Mouse (Mus musculus) frontal cortex, postnatal 36 days (tissue): Measurements from ENCODE around the gene Nufip1.

Experiments used
- DNase-seq, 2 experiments: peaks; one replicate each; pipeline ENCODE4 v3.0.0; 2022; ENCODE audit warnings: low spot score in 2 of 2

Nufip1 gene

DNA sequence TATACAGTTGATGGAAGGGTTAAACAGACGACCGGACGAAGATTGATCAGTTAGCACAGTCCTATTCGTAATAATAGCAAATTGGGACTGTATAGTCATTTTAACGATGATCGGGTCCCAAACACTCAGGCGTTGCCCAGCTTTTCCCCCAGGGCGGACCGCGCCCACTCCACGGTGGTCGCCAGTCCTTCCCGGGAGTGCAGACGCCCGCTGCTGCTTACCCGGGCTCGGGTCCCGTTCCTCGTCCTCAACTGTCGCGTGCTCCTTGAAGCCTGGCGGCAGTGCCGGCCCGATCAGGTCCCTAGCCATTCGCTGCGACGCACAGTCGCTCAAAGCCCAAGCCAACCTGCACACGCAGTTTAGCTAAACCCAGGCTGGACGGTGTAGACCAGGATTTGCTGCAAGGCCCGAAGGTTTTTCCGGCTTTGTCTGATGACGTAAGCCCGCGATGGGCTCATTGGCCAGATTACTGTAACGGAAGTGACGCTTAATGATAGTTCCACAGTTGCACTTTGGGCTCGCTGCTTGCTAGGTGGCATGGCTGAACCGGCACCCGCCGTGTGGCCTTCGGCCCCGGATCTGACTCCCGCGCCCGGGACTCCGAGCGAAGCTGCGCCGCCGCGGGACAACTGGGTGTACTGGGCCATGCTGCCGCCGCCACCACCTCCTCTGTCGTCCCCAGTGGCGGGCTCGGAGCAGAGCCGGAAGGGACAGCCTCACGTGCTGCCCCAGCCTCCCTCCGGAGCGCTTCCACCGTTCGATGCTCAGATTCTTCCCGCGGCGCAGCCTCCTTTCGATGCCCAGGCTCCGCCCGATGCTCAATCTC is at the start of gene Nufip1, which contains the start of gene Gpalpp1:
TSS of gene Nufip1 (plus strand) at position 496 of the 826 bp plus-strand sequence.
TSS of gene Gpalpp1 (minus strand) at position 365 of the 826 bp plus-strand sequence.
- DNase-seq = peak; percentile 91 to 96

DNA sequence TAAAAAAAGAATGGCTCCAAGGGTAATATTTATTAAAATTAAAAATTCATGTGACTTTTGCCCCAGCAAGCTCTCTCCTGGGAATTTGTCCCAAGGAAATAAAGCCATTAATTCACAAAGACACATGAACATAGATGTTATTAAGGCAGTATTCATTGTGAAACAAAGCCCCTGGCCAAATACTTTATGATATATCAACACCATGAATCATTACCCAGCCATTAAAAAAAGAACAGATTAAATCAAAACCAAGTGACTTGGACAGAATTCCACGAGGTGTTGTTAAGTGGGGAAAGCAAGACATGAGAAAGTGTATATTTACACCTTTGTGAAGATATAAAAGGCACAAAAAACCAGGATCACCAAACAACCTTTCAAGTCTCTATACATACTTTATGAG is 43.5 kb upstream of the Nufip1 start:
- DNase-seq = no peak

- DNase-seq = no peak
Observed at GRCm38 (mm10) chr14:76068296-76068695, 42.4 kb upstream of the Nufip1 start.

DNA sequence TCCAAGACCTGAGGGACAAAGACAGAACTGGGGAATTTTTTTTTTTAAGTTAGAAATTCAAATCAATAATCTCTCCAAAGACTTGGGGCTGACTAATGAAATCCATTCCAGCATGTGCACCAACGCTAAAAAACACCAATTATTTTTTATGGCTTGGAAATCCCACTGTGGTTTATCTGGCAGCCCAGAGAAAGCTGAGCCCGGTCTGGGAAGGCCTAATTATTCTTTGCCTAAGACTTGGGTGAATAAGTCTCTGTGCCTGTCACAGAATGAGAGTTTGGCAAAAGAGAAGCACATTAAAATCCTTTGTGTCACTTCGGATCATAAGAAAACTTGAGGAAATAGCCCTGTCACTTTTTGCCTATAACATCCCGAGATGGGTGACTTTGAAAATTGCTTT is 41.4 kb upstream of the Nufip1 start:
- no peak for DNase-seq

DNA sequence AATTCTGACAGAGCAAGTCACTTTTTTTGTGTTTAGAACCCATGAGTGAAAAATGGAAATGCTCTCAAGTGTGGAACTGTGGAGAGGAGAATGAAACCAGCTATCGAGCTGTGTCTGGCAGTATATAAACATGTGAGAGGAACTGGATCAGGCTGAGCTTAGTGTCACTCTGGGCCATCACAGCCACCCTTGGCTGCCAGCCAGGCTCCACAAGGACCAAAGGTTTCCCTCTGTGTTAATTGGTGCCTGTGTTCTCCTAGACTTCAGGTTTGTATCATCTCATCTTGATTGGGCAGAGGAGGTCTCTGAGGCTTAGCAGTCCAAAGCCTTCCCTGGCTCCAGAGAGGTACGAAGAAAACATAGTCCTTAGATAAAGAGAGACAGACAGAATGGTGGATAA is 38.1 kb upstream of the Nufip1 start:
- DNase-seq = no peak

GRCm38 (mm10) chr14:76074206-76074605 is 36.5 kb upstream of the Nufip1 start:
- DNase-seq = no peak

DNA sequence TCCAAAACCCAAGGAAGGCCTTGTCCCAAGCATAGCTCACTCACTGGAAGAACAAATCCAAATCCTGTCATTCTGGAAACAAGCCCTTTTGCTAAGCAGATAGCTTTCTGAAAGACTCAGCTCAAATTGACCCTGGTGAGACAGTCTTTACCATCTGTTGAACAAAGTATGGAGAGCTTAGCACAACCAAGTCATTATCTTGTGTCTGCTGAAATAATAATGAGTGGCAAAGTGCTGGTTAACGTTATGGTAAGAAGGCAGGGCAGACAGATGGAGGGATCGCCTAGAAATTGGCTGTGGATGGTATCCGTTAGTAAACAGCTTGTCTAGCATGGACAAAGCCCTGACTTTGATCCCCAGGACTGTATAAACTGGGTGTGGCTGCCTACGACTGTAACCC is 35.0 kb upstream of the Nufip1 start:
- DNase-seq = no peak

DNA sequence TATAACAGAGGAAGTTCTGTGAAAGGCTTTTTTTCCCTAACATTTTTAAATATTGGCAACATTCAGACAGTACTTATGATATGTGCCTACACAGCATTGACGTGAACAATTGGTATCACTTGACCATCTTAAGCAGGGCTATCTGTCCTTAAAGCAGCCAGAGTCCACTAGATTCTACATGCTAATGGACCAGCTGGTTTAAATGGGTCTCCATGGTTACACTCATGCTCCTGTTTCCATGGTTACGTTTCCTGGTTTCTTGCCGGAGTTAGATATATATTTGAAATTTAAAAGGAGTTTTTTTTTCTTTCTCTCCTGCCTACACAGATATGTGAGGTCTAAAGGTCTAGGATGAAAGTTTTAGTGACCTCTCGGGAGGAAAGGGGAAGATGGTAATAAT is 34.1 kb upstream of the Nufip1 start:
- DNase-seq = peak; percentile 13 to 48

- DNase-seq = peak; percentile 56 to 75
Observed at GRCm38 (mm10) chr14:76077088-76077491, 33.6 kb upstream of the Nufip1 start.

DNA sequence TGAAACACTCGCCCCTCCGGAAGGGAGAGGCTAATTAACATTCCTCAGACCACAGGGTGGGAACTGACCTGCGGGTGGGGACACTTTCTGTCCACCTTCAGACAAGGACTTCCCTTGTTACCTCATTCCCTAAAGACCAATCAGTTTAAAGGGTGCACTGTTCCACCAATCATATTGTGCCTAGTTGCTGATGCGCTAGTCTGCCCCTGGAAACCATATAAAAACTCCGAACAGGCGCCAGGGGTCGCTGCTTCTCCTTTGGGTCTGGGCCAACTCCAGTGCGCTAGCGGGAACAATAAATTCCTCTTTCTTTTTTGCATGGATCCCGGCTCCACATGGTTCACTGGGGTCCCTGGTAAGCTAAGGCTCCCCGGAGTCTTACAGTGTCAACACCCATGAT is 29.2 kb upstream of the Nufip1 start:
- DNase-seq = no peak

DNA sequence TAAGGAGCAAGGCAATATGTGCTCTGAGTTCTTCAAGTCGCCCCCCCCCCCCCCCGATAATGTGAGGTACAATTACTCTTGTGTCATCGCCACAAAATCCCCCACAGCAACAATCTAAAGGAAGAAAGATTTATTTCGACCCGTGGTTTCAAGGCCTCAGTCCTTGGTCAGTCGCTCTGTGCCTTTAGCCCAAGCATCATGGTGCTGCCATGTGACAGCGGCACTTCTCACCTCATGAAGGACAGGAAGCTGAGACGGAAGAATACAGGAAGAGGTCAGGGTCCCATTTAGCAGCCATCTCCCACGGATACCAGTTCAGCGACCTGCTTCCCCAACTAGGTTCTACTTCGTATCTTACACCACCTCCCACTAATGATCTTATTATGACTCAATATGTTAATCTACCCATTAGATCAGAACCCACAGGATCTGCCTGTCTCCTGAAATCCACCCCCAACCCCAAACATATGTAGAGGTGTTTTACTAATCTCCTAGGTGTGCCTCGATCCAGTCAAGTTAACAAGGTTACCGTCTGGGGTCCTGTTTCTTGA is 28.5 kb upstream of the Nufip1 start:
- no peak for DNase-seq

DNA sequence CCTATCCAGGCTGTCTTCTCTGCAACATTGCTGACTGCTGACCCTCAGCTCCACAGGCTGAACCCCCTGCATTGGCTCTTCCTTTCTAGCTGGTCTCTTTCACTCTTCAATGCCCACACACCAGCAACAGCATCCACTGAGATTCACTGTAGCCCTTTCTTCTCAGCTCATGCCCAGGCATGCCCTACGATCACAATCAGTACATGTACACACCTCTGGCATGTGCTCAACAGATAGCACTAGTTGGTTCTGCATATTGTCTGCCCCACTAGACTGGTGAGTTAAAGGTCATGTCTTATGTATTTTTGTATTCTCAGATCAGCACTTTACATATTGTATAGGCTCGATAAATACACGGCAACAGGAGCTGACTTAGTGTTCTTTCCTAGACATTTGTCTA is 26.5 kb upstream of the Nufip1 start:
- DNase-seq = no peak

- DNase-seq = no peak
Observed at GRCm38 (mm10) chr14:76097244-76097643, 13.4 kb upstream of the Nufip1 start.

GRCm38 (mm10) chr14:76097815-76098214 is 12.9 kb upstream of the Nufip1 start:
- DNase-seq = no peak

GRCm38 (mm10) chr14:76099543-76099942 is 11.1 kb upstream of the Nufip1 start:
- no peak for DNase-seq

DNA sequence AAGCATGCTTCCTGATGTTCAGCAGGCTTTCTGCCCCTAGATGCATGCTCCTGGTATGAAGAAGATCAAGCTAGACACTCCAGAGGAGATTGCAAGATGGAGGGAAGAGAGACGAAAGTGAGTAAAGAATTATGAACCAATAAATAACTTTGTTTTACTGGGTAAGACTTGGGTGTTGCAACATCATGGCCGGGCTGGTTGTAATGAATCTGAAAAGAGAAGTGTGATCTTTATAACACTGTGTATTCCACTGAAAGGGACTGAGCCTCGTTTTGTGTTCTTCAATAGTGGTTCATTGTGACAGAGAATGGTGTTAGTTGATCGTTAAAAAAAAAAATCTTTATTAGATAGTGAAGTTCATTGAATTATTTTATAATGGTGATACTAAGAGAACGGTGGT is 5.1 kb downstream of the Nufip1 start:
- no peak for DNase-seq

- DNase-seq = no peak
Observed at GRCm38 (mm10) chr14:76118963-76119362, 8.3 kb downstream of the Nufip1 start.

- DNase-seq = peak; percentile 31 to 60
Observed at GRCm38 (mm10) chr14:76120472-76120871, 9.8 kb downstream of the Nufip1 start.

GRCm38 (mm10) chr14:76121901-76122662 is 11.4 kb downstream of the Nufip1 start:
- DNase-seq = peak; percentile 31 to 58

DNA sequence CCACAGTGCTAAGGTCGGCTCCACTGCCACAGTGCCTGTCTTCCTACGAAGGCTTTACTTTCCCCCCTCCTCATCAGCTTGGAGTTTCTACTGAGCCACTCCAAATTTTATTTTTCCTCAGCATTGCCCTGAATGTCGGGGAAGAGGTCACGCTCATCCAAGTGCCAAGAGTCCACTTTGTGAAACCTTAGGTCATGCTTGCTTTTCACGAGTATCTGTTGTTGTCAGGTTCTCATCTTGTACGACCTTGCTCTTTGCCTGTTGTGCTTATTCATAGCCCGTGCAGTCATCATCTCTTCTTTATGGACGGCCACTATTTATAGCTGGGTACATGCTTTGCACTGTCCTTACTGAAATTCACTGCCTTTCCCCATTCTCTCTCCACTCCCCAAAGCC is 12.0 kb downstream of the Nufip1 start:
- no peak for DNase-seq

DNA sequence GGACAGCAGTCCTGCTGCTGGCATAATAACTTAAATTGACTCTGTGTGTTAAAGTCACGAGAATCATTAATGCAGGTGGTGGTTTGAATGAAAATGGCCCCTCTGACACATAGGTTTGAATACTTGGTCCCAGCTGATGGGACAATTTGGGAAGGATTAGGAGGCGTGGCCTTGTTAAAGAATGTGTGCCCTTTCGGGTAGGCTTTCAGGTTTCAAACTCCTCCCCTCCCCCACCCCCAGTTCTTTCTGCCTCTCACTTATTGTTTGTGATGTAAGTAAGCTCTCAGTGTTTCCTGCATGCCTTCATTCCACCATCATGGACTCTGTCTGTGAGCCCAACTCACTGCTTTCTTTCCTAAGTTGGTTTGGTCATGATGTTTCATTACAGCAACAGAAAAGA is 16.6 kb downstream of the Nufip1 start:
- no peak for DNase-seq

GRCm38 (mm10) chr14:76128174-76128573 is 17.5 kb downstream of the Nufip1 start:
- DNase-seq = no peak

GRCm38 (mm10) chr14:76134975-76135374 is 24.3 kb downstream of the Nufip1 start:
- DNase-seq = no peak
